Comparison of ENCODE assay signal across 30 mouse cellular contexts in the genomic region with DNA sequence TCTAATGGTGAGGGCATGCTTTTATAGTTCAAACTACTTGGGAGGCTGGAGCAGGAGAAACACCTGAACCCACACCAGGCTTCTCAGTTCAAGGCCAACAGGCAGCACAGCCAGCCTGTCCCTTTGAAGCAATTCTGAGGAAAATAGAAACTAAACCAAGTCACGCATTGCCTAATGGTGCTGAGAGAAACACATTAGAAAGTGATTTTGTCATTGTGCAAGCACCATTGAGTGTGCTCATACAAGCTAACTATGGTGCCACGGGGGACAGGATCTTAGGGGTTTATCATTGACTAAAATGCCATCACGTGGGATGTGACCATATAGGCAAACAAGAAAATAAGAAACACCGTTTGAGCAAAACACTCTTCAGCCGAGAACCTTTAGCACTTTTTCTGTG.
"Had no signal": no experiment of that assay in that cellular context is flagged by ENCODE, and none has a peak within 500 bp of the region (broad histone marks: within the 10 kb centered on the region; RNA-seq: fewer than 3 reads in every experiment).

No protein-coding gene starts in this region.

- H3K27me3 ChIP-seq: limb, embryonic 12.5 days; limb, embryonic 13.5 days; limb, embryonic 15.5 days; liver, embryonic 13.5 days; liver, embryonic 15.5 days; lung, embryonic 15.5 days; midbrain, embryonic 12.5 days; midbrain, embryonic 13.5 days; midbrain, embryonic 15.5 days; neural tube, embryonic 12.5 days had no signal

- DNase-seq: left cerebral cortex, postnatal 4 days; liver, embryonic 13.5 days; lung, adult 18-20 months; lung, adult 2 months; lung, embryonic 14.5 days; lung, postnatal 10 days; lung, postnatal 14 days; lung, postnatal 36 days; lung, postnatal 4 days; midbrain, embryonic 14.5 days had no signal

- H3K4me3 ChIP-seq: left cerebral cortex, adult 2 months; limb, embryonic 10.5 days; limb, embryonic 12.5 days; limb, embryonic 13.5 days; limb, embryonic 15.5 days; liver, embryonic 13.5 days; liver, embryonic 15.5 days; lung, embryonic 15.5 days; megakaryocyte, embryonic 14.5 days; midbrain, embryonic 10.5 days; midbrain, embryonic 12.5 days; midbrain, embryonic 13.5 days; midbrain, embryonic 15.5 days; myocyte; neural tube, embryonic 12.5 days had no signal

- ATAC-seq: lung, postnatal 0 days; midbrain, embryonic 13.5 days; midbrain, embryonic 15.5 days; midbrain, embryonic 16.5 days had no signal

- H3K4me1 ChIP-seq: limb, embryonic 10.5 days; limb, embryonic 12.5 days; limb, embryonic 13.5 days; limb, embryonic 15.5 days; liver, embryonic 13.5 days; liver, embryonic 15.5 days; lung, embryonic 15.5 days; megakaryocyte, embryonic 14.5 days; midbrain, embryonic 10.5 days; midbrain, embryonic 12.5 days; midbrain, embryonic 13.5 days; midbrain, embryonic 15.5 days; neural tube, embryonic 12.5 days had no signal

- H3K4me2 ChIP-seq: limb, embryonic 12.5 days; limb, embryonic 13.5 days; limb, embryonic 15.5 days; liver, embryonic 11.5 days; liver, embryonic 13.5 days; liver, embryonic 15.5 days; lung, embryonic 14.5 days; lung, embryonic 15.5 days; midbrain, embryonic 11.5 days; midbrain, embryonic 12.5 days; midbrain, embryonic 13.5 days; midbrain, embryonic 15.5 days; neural tube, embryonic 12.5 days had no signal

- H3K9me3 ChIP-seq: limb, embryonic 10.5 days; limb, embryonic 12.5 days; limb, embryonic 13.5 days; limb, embryonic 15.5 days; liver, embryonic 13.5 days; liver, embryonic 15.5 days; lung, embryonic 15.5 days; megakaryocyte, embryonic 14.5 days; midbrain, embryonic 10.5 days; midbrain, embryonic 12.5 days; midbrain, embryonic 13.5 days; midbrain, embryonic 15.5 days; neural tube, embryonic 12.5 days had no signal

- H3K9ac ChIP-seq: limb, embryonic 12.5 days; limb, embryonic 13.5 days; limb, embryonic 15.5 days; liver, embryonic 13.5 days; liver, embryonic 14.5 days; liver, embryonic 15.5 days; lung, embryonic 14.5 days; lung, embryonic 15.5 days; midbrain, embryonic 12.5 days; midbrain, embryonic 13.5 days; midbrain, embryonic 15.5 days; neural tube, embryonic 12.5 days had no signal

- H3K36me3 ChIP-seq: limb, embryonic 10.5 days; limb, embryonic 12.5 days; limb, embryonic 13.5 days; limb, embryonic 15.5 days; liver, embryonic 13.5 days; liver, embryonic 15.5 days; lung, embryonic 15.5 days; midbrain, embryonic 10.5 days; midbrain, embryonic 12.5 days; midbrain, embryonic 13.5 days; midbrain, embryonic 15.5 days; neural tube, embryonic 12.5 days had no signal

- H3K27ac ChIP-seq: left cerebral cortex, adult 2 months; limb, embryonic 10.5 days; limb, embryonic 12.5 days; limb, embryonic 13.5 days; limb, embryonic 15.5 days; liver, embryonic 13.5 days; liver, embryonic 14.5 days; liver, embryonic 15.5 days; lung, embryonic 15.5 days; macrophage; midbrain, embryonic 10.5 days; midbrain, embryonic 12.5 days; midbrain, embryonic 13.5 days; midbrain, embryonic 15.5 days; neural tube, embryonic 12.5 days had no signal
